Mouse (Mus musculus): ENCODE results near the gene Srrd.
A peak's percentile ranks its signal among the peaks of the same experiment; 100 is the strongest.

The Srrd gene

DNA sequence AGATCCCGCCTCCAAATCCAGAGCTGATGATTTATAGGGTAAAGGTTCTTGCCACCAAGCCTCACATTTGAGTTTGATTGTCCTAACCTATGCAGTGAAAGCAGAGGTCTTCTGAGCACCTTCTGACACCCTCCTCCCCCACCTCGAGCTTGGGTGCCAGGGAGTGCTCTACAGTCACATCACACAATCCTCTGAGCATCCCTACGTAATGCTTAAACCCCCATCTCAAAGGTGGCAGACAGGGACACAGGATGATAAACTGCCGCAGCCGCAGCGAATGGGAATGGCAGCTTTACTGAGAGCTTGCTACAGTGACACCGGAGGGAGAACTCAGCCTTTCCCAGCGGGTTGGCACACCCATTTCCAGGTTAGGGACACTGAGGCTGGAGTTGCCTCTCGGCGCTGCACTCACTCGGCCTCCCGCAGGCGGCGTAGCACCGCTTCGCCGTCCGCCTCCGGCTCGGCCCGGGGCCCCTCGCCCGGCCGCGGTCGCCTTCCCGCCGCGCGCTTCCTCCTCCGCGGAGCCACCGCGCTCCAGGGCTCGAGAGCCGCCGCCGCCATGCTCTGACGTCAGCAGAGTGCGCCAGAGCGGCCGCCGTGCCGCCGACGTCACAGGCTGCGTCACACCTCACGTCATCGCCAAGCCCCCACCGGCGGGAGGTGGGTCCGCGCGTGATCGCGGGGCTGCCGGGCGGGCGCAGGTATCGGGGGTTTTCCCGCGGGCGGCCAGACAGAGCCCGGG, at the start of gene Srrd, which contains the start of gene Hps4:
TSS of gene Srrd (minus strand) at position 578 of the 742 bp plus-strand sequence.
TSS of gene Hps4 (plus strand) at position 621 of the 742 bp plus-strand sequence.
- peak; percentile 79 for DNase-seq (ENCODE audit: low spot score)

DNA sequence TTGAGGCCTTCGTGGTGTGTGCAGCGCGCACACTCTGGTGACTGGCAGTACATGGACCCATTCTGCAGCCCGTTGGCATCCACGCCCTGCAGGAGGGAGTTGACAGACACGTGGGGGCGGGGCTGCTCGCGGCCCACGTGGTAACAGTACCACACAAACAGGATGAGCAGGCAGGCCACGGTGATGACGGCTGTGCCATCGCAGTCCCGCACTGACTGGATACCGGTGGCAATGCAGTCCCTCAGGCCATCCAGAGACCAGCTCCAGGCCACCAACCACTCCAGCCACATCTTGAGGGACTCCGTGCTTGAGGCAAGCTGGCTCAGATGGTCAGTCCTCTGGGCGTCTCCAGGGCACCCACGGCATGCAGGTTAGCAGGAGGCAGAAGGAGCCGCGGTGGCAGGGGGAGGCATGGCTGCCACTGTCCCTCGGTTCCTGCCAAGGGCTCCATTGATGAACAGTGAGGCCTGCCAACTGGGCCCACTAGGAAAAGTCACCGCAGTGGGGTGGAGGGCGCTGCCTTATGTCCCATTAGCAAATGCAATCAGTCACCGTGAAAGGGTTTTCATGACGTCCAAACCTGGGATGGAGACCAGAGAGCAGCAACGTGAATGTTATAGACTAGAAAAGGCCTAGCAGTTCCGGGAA, 49.0 kb upstream of the Srrd start:
- DNase-seq (ENCODE audit: low spot score) = no peak

DNA sequence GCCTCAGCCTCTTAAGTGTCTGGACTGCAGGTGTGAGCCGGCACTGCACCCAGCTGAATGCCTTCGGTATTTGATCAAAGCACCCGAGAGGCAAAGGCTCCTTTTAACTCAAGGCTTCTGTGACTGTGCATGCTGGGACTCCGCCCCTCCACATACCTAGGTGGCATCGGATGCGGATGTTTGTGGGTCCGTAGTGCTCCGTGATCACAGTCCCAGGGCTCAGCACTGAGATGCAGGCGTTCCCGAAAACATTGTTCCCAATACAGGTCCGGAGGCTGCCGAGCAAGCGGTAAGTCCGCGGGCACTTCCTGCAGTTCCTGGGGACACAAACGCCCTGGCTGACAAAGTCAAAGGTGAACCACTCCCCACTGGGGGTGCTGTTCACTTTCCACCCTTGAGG, 48.2 kb upstream of the Srrd start:
- no peak for DNase-seq (ENCODE audit: low spot score)

DNA sequence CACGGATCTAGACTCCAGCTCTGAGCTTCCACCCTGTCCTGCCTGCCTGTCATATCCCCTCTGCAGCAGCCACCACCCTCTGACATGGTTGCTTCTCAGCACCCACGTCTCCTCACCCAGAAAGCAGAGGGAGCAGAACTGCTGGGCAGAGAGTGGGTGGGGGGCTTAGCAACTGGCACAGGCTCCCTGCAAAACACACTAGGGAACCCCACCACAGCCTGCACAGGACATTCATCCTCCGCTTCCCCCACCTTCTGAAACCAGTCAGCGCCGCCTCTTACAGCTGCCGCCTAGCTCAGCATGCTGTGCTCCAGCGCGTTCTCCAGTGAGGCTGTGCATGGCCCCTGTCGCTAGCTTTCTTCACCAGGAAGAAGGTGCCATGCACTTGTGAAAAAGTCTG, 46.5 kb upstream of the Srrd start:
- DNase-seq (ENCODE audit: low spot score) = no peak

DNA sequence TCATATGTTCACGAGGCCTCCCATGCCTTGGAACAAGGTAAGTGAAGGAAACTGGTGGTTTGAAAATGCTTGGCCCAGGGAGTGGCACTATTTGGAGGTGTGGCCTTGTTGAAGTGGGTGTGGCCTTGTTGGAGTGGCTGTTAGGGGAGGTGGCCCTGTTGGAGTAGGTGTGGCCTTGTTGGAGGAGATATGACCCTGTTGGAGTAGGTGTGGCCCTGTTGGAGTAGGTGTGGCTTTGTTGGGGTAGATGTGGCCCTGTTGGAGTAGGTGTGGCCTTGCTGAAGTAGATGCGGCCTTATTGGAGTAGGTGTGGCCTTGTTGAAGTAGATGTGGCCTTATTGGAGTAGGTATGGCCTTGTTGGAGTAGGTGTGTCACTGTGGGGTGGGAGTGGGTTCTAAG, 43.1 kb upstream of the Srrd start:
- DNase-seq (ENCODE audit: low spot score) = peak; percentile 56

DNA sequence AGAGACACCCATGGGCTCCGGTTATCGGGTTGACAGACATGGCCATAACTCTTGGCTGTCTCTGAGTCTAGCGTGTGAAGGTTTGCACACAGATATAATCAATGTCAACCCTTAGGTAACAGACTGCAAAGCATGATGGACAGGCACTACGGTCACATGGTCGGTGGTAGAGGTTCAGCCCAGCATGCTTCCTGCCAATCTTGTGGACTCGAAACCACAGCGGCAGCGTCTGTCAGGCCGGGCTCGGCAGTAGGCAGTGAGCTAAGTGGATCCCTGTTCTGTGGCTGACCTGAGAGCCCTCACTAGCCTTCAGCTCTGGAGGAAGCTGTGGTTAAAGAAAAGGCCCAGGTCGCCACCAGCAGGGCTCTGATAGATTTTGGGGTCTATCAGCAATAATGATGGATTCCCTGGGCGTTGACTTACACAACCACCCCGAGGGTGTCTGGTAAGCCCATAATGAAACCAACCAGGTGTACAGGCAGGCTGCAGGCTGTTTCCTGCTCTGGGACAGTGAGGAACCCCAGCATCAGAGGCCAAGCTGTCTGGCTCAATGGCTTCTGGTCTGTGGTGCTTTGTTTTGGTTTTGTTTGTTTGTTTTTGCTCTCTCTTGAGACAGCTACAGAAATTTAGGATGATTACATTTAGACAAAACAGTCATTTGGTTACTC, 42.1 kb upstream of the Srrd start:
- no peak for DNase-seq (ENCODE audit: low spot score)

DNA sequence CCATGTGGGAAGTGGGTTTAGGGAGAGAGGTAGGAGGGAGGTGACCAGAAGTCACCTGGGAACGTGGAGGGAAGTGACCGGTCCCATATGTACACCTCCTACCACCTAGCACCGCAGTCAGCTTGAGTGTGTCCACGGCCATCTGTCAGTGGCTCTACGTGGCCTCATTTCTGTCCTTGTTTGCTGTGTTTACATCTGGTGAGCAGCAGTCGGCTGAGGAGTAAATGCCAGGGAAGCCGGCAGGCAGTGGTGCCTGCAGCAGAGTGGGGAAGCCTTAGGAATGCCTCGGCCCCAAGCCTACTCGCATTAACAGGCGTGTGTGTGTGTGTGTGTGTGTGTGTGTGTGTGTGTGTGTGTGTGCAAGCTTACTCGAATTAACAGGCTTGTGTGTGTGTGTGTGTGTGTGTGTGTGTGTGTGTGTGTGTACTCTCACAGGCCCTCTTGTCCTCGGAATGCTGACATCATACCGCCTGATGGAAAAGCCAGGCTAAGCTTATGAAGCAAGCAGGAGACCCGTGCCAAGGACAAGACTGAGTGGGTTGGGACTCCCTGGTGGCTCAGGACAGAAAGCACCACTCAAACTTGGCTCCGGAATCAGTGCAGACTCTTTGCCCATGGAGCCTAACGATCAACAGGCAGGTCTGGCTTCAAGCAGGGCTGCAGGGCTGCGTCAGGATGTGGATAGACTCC, 39.9 kb upstream of the Srrd start:
- no peak for DNase-seq (ENCODE audit: low spot score)

DNA sequence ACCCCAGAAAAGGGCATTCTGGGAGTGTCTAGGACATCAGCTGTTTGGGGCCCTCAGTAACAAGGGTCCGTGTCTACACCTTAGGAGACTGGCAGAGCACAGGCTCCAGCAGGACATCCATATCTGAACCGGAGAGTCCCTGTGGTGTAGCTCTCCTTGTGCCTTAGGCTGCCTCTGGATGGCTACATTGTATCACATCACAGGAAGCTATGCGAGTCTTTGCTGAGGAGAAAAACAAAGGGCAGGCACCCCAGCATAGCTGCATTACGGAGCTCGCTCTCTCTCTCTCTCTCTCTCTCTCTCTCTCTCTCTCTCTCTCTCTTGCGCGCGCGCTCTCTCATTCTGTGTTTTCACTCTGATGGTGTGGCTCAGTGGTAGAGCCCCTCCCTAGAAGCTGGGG, 39.2 kb upstream of the Srrd start:
- DNase-seq (ENCODE audit: low spot score) = no peak

DNA sequence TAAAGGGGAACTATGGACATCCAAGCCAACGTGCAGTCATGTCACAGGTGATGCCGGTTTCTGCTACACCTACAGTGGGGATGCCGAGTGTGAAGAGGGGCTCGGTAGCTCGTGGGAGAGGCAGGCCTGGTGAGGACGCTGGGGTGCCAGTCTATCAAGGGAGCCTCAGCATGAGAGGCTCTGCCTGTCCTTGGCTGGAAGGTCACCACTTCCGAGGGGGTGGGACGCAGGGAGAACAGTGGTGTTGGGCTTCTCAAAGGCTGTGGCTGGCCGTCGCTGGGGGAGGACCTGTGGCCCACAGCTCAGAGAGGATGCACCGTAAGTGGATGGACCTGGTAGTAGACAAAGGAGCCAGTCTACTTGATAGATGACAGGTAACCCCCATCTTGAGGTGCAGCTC, 38.3 kb upstream of the Srrd start:
- no peak for DNase-seq (ENCODE audit: low spot score)

DNA sequence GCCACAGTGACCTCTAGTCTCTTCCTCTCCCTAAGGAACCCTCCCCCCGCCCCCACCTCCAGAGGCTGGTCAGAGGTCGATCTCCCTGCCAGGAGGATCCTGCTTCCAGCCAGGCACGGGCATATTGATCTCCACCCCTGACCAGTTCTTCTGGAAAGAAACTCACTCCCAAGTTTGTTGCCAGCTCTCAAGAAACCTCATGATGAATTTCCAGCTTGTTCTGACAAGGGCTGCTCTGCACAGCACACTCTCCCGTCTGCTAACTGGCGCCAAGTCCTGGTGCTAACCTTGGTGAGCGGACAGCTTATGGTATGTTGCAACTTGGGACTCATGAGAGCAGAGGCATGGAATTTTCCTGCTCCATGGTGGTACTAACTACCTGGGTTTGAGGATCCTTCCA, 35.9 kb upstream of the Srrd start:
- no peak for DNase-seq (ENCODE audit: low spot score)

DNA sequence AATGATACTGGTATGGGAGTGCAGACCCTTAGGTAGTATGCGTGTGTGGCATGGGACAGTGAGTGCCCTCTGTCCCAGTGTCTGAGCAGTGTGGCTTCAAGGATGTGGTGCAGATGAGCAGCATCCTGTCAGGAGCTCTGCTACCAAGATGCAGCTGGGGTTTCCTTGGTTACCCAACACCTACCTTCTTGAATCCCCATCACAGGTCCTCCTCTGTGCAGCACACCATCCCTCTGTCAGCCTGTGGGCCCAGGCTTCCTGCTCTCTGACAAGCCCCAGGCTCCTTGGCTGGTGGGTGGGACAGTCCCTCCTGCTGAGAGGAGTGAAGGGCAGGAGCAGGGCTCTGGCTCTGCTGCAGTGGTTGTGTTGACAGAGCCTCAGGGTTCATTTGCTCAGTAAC, 34.5 kb upstream of the Srrd start:
- no peak for DNase-seq (ENCODE audit: low spot score)

DNA sequence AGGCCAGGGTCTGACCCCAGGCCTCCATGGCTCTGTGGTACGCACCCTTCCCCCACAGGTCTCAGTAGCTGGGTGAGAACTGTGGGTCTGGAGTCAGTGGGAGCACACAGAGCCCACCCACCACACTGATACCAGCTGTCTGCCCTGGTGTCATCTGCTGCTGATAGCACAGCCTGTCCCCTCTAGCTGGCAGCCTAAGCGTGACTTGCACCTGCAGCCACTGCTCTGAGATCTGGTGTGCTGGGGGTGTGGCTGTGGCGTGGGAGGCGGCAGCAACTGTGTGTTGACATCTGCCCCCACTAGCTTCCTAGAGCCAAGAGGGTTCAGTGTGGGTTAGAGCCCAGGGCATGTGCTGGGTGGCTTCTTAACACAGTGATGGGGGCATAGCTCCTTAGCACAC, 33.3 kb upstream of the Srrd start:
- DNase-seq (ENCODE audit: low spot score) = no peak

DNA sequence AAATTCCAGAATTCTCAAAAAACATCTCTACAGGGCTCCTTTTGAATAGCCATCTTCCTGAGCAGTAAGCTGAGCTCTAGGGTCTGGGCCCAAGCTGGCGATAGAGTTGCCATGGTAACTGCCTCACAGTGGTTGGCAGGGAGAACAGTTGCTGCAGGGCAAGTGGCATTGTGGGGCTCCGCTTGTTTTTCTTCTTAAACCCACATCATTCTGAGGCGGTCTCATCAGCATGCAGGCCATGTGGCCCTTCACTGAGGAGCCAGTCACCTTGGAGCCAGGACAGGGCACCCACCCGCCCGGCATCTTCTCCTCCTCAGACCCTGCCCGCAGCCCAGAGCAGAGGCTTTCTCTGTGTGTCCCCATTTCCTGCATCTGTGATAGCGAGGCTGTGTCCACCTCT, 29.1 kb upstream of the Srrd start:
- no peak for DNase-seq (ENCODE audit: low spot score)

DNA sequence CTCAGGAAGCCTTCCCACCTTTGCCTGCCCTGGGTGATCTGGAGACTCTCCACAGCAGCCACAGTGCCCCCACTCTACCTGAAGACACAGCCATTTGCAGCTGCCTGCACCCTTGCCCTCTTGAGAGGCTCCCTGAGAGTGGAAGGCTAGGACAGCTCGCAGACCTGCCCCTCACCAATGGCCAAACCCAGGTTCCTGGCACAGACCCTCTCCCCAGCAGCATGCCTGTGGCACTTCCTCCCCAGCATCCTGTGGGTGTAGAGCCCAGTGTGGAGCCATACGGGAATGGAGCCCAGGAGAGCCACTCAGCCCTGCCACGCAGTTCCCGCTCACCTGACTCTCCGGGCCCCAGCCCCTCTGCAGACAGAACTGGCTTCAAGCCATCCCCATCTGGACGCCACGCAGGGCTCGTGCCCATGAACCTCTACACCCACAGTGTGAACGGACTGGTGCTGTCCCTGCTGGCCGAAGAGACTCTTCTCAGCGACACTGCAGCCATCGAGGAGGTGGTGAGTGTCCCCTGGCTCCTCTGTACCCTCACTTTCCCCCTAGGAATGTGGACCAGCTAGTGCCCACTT, 27.5 kb upstream of the Srrd start:
- DNase-seq (ENCODE audit: low spot score) = no peak

DNA sequence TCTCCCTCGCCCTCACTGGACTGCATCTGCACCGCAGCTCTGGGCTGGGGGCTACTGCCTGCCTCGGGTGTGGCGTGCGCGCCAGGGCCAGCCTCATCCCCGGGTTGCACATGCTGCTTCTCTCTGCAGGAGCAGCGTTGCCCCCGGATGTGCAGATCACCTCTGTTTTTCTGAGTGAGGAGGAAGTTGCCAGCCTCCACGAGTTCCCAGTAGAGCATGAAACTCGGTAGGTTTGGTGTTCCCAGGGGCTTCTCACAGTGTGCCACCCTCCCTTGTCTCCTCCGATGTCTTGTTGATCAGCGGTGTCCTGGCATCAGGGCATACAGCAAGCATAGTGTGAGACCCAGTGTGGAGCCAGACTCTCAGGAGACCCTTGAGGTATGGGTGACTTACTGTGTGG, 26.5 kb upstream of the Srrd start:
- DNase-seq (ENCODE audit: low spot score) = no peak

DNA sequence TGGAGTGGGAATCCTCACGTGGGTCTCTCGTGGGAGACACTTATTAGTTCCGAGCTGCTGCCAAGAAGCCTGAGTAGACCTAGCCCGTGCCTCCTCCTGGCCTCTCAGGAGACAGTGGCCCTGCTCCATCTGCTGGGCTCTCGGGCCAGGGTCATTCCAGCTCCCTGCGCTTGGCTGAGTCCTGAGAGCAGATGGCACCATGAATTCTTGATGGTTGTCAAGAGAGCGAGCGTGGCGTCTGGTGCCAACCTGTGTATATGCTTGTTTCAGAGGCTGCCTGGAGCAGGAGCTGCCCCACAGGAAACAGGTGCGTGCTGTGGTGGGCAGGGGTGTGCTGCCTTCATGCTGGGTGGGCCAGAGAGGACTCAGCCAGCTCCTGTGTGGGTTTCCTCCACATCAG, 25.8 kb upstream of the Srrd start:
- DNase-seq (ENCODE audit: low spot score) = no peak

DNA sequence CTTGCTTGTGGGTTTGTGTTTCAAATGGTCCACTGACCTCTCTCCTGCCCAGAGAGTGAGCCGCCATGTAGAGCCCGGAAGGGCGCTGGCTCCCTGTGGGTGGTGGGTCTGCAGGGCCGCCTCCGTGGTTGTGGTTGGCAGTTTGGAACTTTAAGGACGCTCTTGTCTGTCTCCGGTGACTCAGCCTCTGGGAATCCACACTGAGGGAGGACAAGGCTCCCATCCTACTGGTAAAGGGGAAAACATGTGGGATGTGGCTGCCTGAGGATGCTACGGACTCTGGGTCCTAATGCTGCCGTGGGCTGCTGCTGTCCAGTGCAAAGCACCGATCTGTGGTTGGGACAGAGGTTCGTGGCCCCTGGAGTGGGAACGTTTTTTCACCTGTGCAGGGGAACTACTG, 25.1 kb upstream of the Srrd start:
- DNase-seq (ENCODE audit: low spot score) = no peak

DNA sequence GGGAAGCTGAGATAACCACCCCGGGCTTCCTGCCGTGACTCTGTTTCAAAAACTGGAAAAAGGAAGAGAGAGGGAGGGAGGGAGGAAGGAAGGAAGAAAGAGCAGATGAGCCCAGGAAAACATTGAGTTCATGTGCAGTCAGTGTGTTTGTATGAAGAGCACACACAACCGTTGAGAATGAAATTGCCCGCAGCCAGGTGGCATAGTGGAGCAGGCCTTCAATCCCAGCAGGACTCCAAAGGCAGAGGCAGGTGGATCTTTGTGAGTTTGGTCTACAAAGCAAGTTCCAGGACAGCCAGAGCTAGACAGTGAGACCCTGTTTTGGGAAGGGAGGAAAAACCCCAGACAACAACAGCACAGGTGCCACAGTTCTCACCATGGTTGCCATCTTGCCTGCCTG, 24.5 kb upstream of the Srrd start:
- DNase-seq (ENCODE audit: low spot score) = no peak

DNA sequence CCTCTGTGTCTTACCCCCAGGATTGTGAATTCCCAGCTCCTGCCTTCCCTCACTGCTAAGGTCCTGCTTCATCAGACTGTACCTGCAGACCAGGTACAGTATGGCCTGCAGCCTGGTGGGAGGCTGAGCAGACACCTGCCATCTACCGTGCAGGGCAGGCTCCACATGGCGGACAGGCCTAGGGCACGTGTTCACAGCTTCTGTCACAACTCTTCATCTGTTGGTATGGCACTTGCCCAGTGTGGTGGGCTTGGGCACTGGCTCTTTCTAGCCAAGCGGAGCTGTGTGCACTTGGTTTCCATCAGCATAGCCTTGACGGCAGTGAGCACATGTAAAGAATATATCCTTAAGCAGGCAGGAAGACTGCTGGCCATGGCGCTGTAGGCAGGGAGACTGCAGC, 24.0 kb upstream of the Srrd start:
- DNase-seq (ENCODE audit: low spot score) = no peak

DNA sequence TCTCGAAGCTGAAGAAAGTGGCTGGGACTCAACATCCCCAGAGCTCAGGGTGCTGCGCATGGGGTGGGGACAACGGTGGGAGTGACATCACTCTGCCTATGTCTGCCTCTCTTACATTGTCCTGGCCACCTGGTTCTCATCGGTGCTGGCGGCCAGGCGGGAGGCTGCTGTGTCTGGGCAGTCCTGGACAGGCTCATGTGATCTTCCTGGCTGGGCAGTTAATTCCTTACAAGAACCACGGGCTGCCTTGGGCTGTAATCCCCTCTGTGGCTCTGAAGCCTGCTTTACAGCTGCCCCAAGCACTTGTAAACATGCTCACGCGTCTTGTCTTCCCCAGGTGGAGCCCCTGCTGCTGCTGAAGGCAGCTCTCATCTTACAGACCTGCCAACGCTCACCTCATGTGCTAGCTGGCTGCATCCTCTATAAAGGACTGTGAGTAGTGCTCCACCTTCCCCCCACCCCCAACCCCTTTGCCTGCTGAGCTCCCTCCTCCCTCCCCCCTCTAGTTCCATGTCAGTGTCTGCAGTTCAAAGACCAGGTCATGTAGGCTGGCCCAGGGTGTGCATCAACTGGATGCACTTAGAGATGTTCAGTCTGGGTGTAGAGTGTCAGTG, 21.5 kb upstream of the Srrd start:
- DNase-seq (ENCODE audit: low spot score) = no peak

DNA sequence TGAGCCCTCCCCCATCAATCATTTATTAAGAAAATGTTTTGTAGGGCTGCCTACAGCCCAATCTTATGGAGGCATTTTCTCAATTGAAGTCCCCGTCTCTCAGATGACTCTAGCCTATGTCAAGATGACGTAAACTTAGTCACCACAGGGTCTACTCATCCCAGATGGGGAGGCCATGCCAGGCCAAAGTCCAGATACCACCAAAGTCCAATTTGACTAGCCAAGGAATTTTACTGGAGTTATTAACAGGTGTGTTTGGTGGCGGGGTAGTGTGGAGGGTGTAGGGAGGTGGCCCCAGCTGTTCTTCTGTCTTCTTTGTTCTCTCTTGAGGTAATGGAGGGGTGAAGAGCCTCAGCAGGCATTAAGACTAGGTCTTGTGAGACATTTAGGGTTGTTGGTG, 17.2 kb upstream of the Srrd start:
- no peak for DNase-seq (ENCODE audit: low spot score)

DNA sequence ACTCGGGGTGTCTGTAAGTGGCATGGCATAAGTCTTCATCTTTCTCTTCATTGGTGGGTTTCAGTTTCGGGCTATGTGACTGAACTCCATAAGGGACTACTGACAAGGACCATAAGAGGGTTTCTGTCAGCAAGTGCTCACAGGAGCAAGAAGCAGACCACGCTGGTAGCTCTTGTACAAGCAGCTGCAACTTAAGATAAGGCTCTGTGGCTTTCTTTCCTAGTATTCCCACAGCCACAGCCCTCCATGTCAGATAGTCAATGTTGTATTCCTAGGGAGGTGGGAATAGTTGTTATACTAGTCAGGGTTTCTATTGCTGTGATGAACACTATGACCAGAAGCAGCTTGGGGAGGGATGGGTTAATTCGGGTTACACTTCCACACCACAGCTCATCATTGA, 16.7 kb upstream of the Srrd start:
- DNase-seq (ENCODE audit: low spot score) = peak; percentile 77

Data from c-Kit-positive CD71-positive TER-119-positive erythroid progenitor cells, embryonic 14.5 days (primary cell).